Mouse (Mus musculus) myocyte (in vitro differentiated cells): ENCODE results near the gene Ttc21a. TPM values are rescaled to one million over a fixed set of nuclear protein-coding genes. Genes with fewer than 3 reads are reported as not detected.

Experiments
- H3K27me3 ChIP-seq: one replicate; pipeline ENCODE4 v1.6.1; 2011; ENCODE audit not compliant: control insufficient read depth, insufficient read depth, insufficient read length
- H3K36me3 ChIP-seq: one replicate; pipeline ENCODE4 v1.6.1; 2011; ENCODE audit not compliant: control insufficient read depth, insufficient read depth
- H3K4me2 ChIP-seq: one replicate; pipeline ENCODE4 v1.6.1; 2011; ENCODE audit warnings: low read depth, control low read depth
- H3K4me3 ChIP-seq: one replicate; pipeline ENCODE4 v1.5.1; 2011; ENCODE audit warnings: mild to moderate bottlenecking, control low read depth, moderate library complexity
- H3K79me2 ChIP-seq: one replicate; pipeline ENCODE4 v1.6.1; 2011; ENCODE audit not compliant: control insufficient read depth, insufficient read depth
- H3ac ChIP-seq: one replicate; pipeline ENCODE4 v1.6.1; 2011; ENCODE audit not compliant: control insufficient read depth, insufficient read length
- CEBPB ChIP-seq: IDR thresholded peaks from 2 replicates; pipeline ENCODE4 v1.6.1; 2011; ENCODE audit warnings: mild to moderate bottlenecking, moderate library complexity; ENCODE audit not compliant: poor library complexity, insufficient read depth, severe bottlenecking
- E2F4 ChIP-seq: IDR thresholded peaks from one replicate; pipeline ENCODE4 v1.6.1; 2011; ENCODE audit warnings: mild to moderate bottlenecking, control low read depth, moderate library complexity; ENCODE audit not compliant: insufficient read depth
- MAX ChIP-seq: IDR thresholded peaks from one replicate; pipeline ENCODE4 v1.6.1; 2011; ENCODE audit warnings: low read depth, mild to moderate bottlenecking, control low read depth
- MYOD1 ChIP-seq, 3 experiments: IDR thresholded peaks; one replicate each; pipeline ENCODE4 v1.6.1; 2011; ENCODE audit warnings: control low read depth in 2 of 3, low read depth in 2 of 3, mild to moderate bottlenecking in 2 of 3, moderate library complexity in 1 of 3; ENCODE audit not compliant: insufficient read length in 2 of 3, control insufficient read depth in 1 of 3
- MYOG ChIP-seq, 3 experiments: IDR thresholded peaks; one replicate each; pipeline ENCODE4 v1.6.1; 2011; ENCODE audit warnings: control low read depth in 2 of 3, low read depth in 2 of 3, mild to moderate bottlenecking in 2 of 3; ENCODE audit not compliant: insufficient read length in 2 of 3, control insufficient read depth in 1 of 3, insufficient read depth in 1 of 3
- POLR2A ChIP-seq: IDR thresholded peaks from one replicate; pipeline ENCODE4 v1.6.1; 2011; ENCODE audit warnings: low read depth, mild to moderate bottlenecking, control low read depth, moderate library complexity; ENCODE audit not compliant: insufficient read length
- POLR2AphosphoS2 ChIP-seq: IDR thresholded peaks from one replicate; pipeline ENCODE4 v1.6.1; 2011; ENCODE audit warnings: low read depth, control low read depth; ENCODE audit not compliant: insufficient read length
- REST ChIP-seq: IDR thresholded peaks from one replicate; pipeline ENCODE4 v1.6.1; 2011; ENCODE audit warnings: mild to moderate bottlenecking, control low read depth, moderate library complexity; ENCODE audit not compliant: insufficient read depth, insufficient read length
- SRF ChIP-seq: IDR thresholded peaks from one replicate; pipeline ENCODE4 v1.6.1; 2011; ENCODE audit warnings: low read depth; ENCODE audit not compliant: control insufficient read depth, insufficient read length
- TCF12 ChIP-seq: IDR thresholded peaks from one replicate; pipeline ENCODE4 v1.6.1; 2011; ENCODE audit warnings: mild to moderate bottlenecking, control low read depth; ENCODE audit not compliant: poor library complexity, insufficient read depth, severe bottlenecking
- TCF3 ChIP-seq: IDR thresholded peaks from one replicate; pipeline ENCODE4 v1.6.1; 2011; ENCODE audit warnings: low read depth, control low read depth; ENCODE audit not compliant: insufficient read length
- USF1 ChIP-seq: IDR thresholded peaks from one replicate; pipeline ENCODE4 v1.6.1; 2011; ENCODE audit warnings: low read depth, mild to moderate bottlenecking, control low read depth, moderate library complexity
- polyA plus RNA-seq: library from polyadenylated mRNA; unstranded; fragments of >200 nt; fragmentation: generic; extraction: Trizol; gene quantifications from one replicate; pipeline ENCODE4 v1.2.1, GENCODE M21; 2012; ENCODE audit warnings: missing spikeins

Ttc21a gene
- polyA plus RNA-seq, 1 experiment, result 0.05 TPM

- peaks cover 23% of the 10 kb centered on the region for H3K36me3 ChIP-seq
- TF ChIP-seq MYOD1 (IDR thresholded peaks at IDR 0.05; ENCODE audit: control insufficient read depth in 1 of 3, insufficient read length in 2 of 3, low read depth in 2 of 3) (no peak), POLR2A (peak; percentile 15), POLR2AphosphoS2 (peak; percentile 63)
- H3K27me3 ChIP-seq, result no peaks in the 10 kb centered on the region
- H3K79me2 ChIP-seq, result no peaks in the 10 kb centered on the region
- H3K4me2 ChIP-seq, result no peak overlapping the region
- H3K4me3 ChIP-seq, result no peak overlapping the region
- H3ac ChIP-seq, result no peak overlapping the region
Measured at GRCm38 (mm10) chr9:119925120-119925657, 12.2 kb upstream of the Ttc21a start.

GRCm38 (mm10) chr9:119925729-119926128 is 11.7 kb upstream of the Ttc21a start:
- no peaks in the 10 kb centered on the region for H3K79me2 ChIP-seq
- no peak overlapping the region for H3K4me2 ChIP-seq
- TF ChIP-seq USF1 (no peak), POLR2A (no peak)
- peaks cover 23% of the 10 kb centered on the region for H3K36me3 ChIP-seq
- no peaks in the 10 kb centered on the region for H3K27me3 ChIP-seq
- no peak overlapping the region for H3ac ChIP-seq
- H3K4me3 ChIP-seq, result no peak overlapping the region

GRCm38 (mm10) chr9:119926497-119926896 is 10.9 kb upstream of the Ttc21a start:
- Histone ChIP-seq H3K36me3 (peaks cover 20% of the 10 kb centered on the region), H3K4me2 (no peak overlapping the region), H3K4me3 (no peak overlapping the region), H3K27me3 (no peaks in the 10 kb centered on the region), H3K79me2 (no peaks in the 10 kb centered on the region), H3ac (no peak overlapping the region)
- TF ChIP-seq TCF12 (no peak), TCF3 (no peak), POLR2AphosphoS2 (no peak)

- no peak overlapping the region for H3K4me2 ChIP-seq
- no peaks in the 10 kb centered on the region for H3K36me3 ChIP-seq
- H3K27me3 ChIP-seq, result no peaks in the 10 kb centered on the region
- TF ChIP-seq POLR2AphosphoS2, result peak; percentile 46
- TF ChIP-seq CEBPB, result no peak
- TF ChIP-seq TCF12, result no peak
- no peak for TF ChIP-seq USF1
- H3K4me3 ChIP-seq, result no peak overlapping the region
- H3ac ChIP-seq, result no peak overlapping the region
- peaks cover 10% of the 10 kb centered on the region for H3K79me2 ChIP-seq
Measured at GRCm38 (mm10) chr9:119932358-119932757, 5.0 kb upstream of the Ttc21a start.

GRCm38 (mm10) chr9:119933675-119934074 is 3.7 kb upstream of the Ttc21a start:
- Histone ChIP-seq H3ac (no peak overlapping the region), H3K4me3 (no peak overlapping the region), H3K36me3 (no peaks in the 10 kb centered on the region), H3K79me2 (peaks cover 10% of the 10 kb centered on the region), H3K4me2 (no peak overlapping the region), H3K27me3 (no peaks in the 10 kb centered on the region)
- TF ChIP-seq MAX (no peak), USF1 (no peak), SRF (no peak), POLR2AphosphoS2 (no peak), MYOD1 (IDR thresholded peaks at IDR 0.05; ENCODE audit: control insufficient read depth in 1 of 3, insufficient read length in 2 of 3, low read depth in 2 of 3) (no peak), CEBPB (no peak), E2F4 (no peak), TCF12 (no peak), REST (no peak), TCF3 (no peak), POLR2A (no peak)

GRCm38 (mm10) chr9:119938496-119938895 is 1.1 kb downstream of the Ttc21a start:
- TF ChIP-seq E2F4 (no peak), USF1 (no peak), REST (no peak), MAX (no peak)
- Histone ChIP-seq H3K27me3 (no peaks in the 10 kb centered on the region), H3K36me3 (no peaks in the 10 kb centered on the region), H3K79me2 (peaks cover 10% of the 10 kb centered on the region), H3K4me3 (no peak overlapping the region), H3K4me2 (no peak overlapping the region), H3ac (no peak overlapping the region)

- peaks cover 10% of the 10 kb centered on the region for H3K79me2 ChIP-seq
- H3K4me2 ChIP-seq, result no peak overlapping the region
- H3K4me3 ChIP-seq, result no peak overlapping the region
- no peaks in the 10 kb centered on the region for H3K27me3 ChIP-seq
- TF ChIP-seq USF1 (no peak), REST (no peak), CEBPB (no peak), TCF12 (no peak), POLR2AphosphoS2 (no peak), MYOD1 (IDR thresholded peaks at IDR 0.05; ENCODE audit: control insufficient read depth in 1 of 3, insufficient read length in 2 of 3, low read depth in 2 of 3) (no peak), POLR2A (no peak), SRF (no peak), MYOG (IDR thresholded peaks at IDR 0.05; ENCODE audit: control insufficient read depth in 1 of 3, insufficient read depth in 1 of 3, insufficient read length in 2 of 3, low read depth in 2 of 3) (no peak)
- H3ac ChIP-seq, result no peak overlapping the region
- no peaks in the 10 kb centered on the region for H3K36me3 ChIP-seq
Measured at GRCm38 (mm10) chr9:119939646-119940045, 2.2 kb downstream of the Ttc21a start.
